ENCODE assay signal across 21 mouse cellular contexts in genomic region chr10:22821709-22822108, GRCm38 (mm10). TPM values are rescaled to one million over a fixed set of nuclear protein-coding genes. Genes with fewer than 3 reads are reported as not detected.
A peak's percentile ranks its signal among the peaks of the same experiment; 100 is the strongest.
DNase-seq lines count a peak whose midpoint lies in the region; ATAC-seq and TF ChIP-seq lines count a peak whose summit lies in the region.
"Had no signal": no experiment of that assay in that cellular context is flagged by ENCODE, and none has a peak within 500 bp of the region (broad histone marks: within the 10 kb centered on the region; RNA-seq: fewer than 3 reads in every experiment).

No protein-coding gene starts in this region.

- H3K27me3 ChIP-seq in kidney, embryonic 16.5 days (ENCODE audit: insufficient read depth, low read length) = no peaks in the 10 kb centered on the region; the same call in 1 of the 2 replicates
- H3K27me3 ChIP-seq in testis, adult 2 months (ENCODE audit: control insufficient read depth, insufficient read depth, low read length) = no peaks in the 10 kb centered on the region; the same call in 1 of the 2 replicates

- peak; percentile 55 for ATAC-seq in kidney, embryonic 16.5 days (ENCODE audit: low FRiP score, low TSS enrichment)
- ATAC-seq in erythroid progenitor cell, adult 5-6 weeks (replicated peaks; ENCODE audit: low FRiP score, poor library complexity, severe bottlenecking) = no peak
- ATAC-seq: CD4-positive, CD25-positive, alpha-beta regulatory T cell, adult 4 months; midbrain, embryonic 16.5 days had no signal

- no peak for TF ChIP-seq CTCF in testis, adult 2 months (IDR thresholded peaks at IDR 0.05; ENCODE audit: control insufficient read depth, insufficient read depth, insufficient replicate concordance, low read depth, low read length)

- peak overlapping the region; percentile 96 for H3K27ac ChIP-seq in kidney, embryonic 16.5 days (ENCODE audit: low read length)
- peak overlapping the region; percentile 7; the same call in 1 of the 2 replicates for H3K27ac ChIP-seq in testis, adult 2 months (ENCODE audit: control insufficient read depth, insufficient read depth, low read depth, low read length)
- H3K27ac ChIP-seq: gastrocnemius, adult 2 months; hindbrain, embryonic 13.5 days; limb, embryonic 13.5 days; liver, embryonic 14.5 days had no signal

- 0 out of 2 replicates have a peak overlapping the region, but pooled peaks have one; percentile 14 for H3K9ac ChIP-seq in kidney, embryonic 16.5 days (replicated peaks; ENCODE audit: low read length)
- H3K9ac ChIP-seq: hindbrain, embryonic 13.5 days; limb, embryonic 13.5 days; liver, embryonic 14.5 days had no signal

- DNase-seq in embryo, embryonic 10 days (ENCODE audit: low spot score) = peak; percentile 41
- DNase-seq in embryo, embryonic 11 days = no peak
- no peak for DNase-seq in kidney, adult 11 months
- DNase-seq in testis, postnatal 14 days (ENCODE audit: low spot score) = no peak
- DNase-seq in yolk sac, embryonic 10.5 days (ENCODE audit: low spot score) = no peak
- DNase-seq: cerebellum, postnatal 10 days; gastrocnemius, adult 2 months; kidney, postnatal 25 days; layer of hippocampus, adult 9-11 months; right cerebral cortex, adult 18-20 months; thymus, postnatal 4 days had no signal

- H3K36me3 ChIP-seq in kidney, embryonic 16.5 days (ENCODE audit: insufficient read depth, low read length) = 0 out of 2 replicates have a peak, but pooled peaks cover under 1% of the 10 kb centered on the region
- no peaks in the 10 kb centered on the region for H3K36me3 ChIP-seq in testis, adult 2 months (ENCODE audit: control insufficient read depth, insufficient read depth, low read length)
- H3K36me3 ChIP-seq: G1E; hindbrain, embryonic 13.5 days; limb, embryonic 13.5 days had no signal

- TF ChIP-seq POLR2A in testis, adult 2 months (IDR thresholded peaks at IDR 0.05; ENCODE audit: control insufficient read depth, low read depth, low read length) = no peak

- WGBS in kidney, embryonic 16.5 days = 6% methylated on average over 5 of the region's 5 CpGs

- H3K4me3 ChIP-seq in kidney, embryonic 16.5 days (ENCODE audit: low read length) = peak overlapping the region; percentile 9; the same call in 1 of the 2 replicates
- no peak overlapping the region for H3K4me3 ChIP-seq in testis, adult 2 months (ENCODE audit: control insufficient read depth, low read depth, low read length)
- H3K4me3 ChIP-seq: erythroblast, embryonic 14.5 days; gastrocnemius, adult 2 months; hindbrain, embryonic 13.5 days; limb, embryonic 13.5 days had no signal

- peak overlapping the region; percentile 53 for H3K4me2 ChIP-seq in kidney, embryonic 16.5 days (replicated peaks; ENCODE audit: low read depth, low read length)
- H3K4me2 ChIP-seq: hindbrain, embryonic 13.5 days; limb, embryonic 13.5 days had no signal

- H3K9me3 ChIP-seq in kidney, embryonic 16.5 days (ENCODE audit: low read length) = no peaks in the 10 kb centered on the region
- H3K9me3 ChIP-seq: G1E; hindbrain, embryonic 13.5 days; limb, embryonic 13.5 days had no signal

- H3K4me1 ChIP-seq in kidney, embryonic 16.5 days (ENCODE audit: insufficient read depth, low read length) = peaks cover 13% of the 10 kb centered on the region; the same call in 1 of the 2 replicates
- H3K4me1 ChIP-seq in testis, adult 2 months (ENCODE audit: control insufficient read depth, insufficient read depth, low read length) = peaks cover 5% of the 10 kb centered on the region; the same call in 1 of the 2 replicates

RNA-seq across cellular contexts. Expression of gene Tcf21, which starts 1.7 kb away (rescaled TPM):
- 357 and 367 TPM in 2 replicates for polyA plus RNA-seq in kidney, embryonic 16.5 days (2015; fragmentation: Nextera tagmentation; extraction: Ambion mirVana)
- polyA plus RNA-seq in testis, adult 2 months (2012; rRNA removed) = 11.2 and 12.4 TPM in 2 replicates
- total RNA-seq in erythroid progenitor cell, adult 5-6 weeks (2015; ENCODE audit: low replicate concordance) = not detected in 2 replicates
- not detected in 2 replicates for total RNA-seq in erythroid progenitor cell, adult 5-6 weeks (2017; ENCODE audit: low replicate concordance)
- total RNA-seq: G1E; gastrocnemius, adult 2 months had no signal
- polyA plus RNA-seq: erythroblast, embryonic 14.5 days; G1E had no signal

Comparison
In these comparisons a context has a peak if more than half of its experiments do, and no peak if none do; other contexts are left out.
1. RNA of gene Tcf21, which starts 1.7 kb away (polyA plus RNA-seq): 357 to 367 TPM in kidney, embryonic 16.5 days; 11.2 to 12.4 TPM in testis, adult 2 months; every median in the first group is over 10 times any median in the second.